Mouse (Mus musculus): Measurements from ENCODE around the gene Ppp2r5c. TPM values are rescaled to one million over a fixed set of nuclear protein-coding genes. Genes with fewer than 3 reads are reported as not detected.

Ppp2r5c gene
- polyA plus RNA-seq, 1 experiment from 2014 or later, result 55.5 TPM

- Histone ChIP-seq H3K27ac (ENCODE audit: low read depth) (no peak overlapping the region), H3K4me2 (ENCODE audit: low read depth, low read length) (no peak overlapping the region), H3K9me3 (ENCODE audit: low read length) (no peaks in the 10 kb centered on the region), H3K4me1 (ENCODE audit: insufficient read depth) (no peaks in the 10 kb centered on the region), H3K27me3 (ENCODE audit: insufficient read depth, low read length) (no peaks in the 10 kb centered on the region), H3K9ac (replicated peaks) (no peak overlapping the region), H3K36me3 (replicated peaks; ENCODE audit: insufficient read depth, low read length) (peaks cover 61% of the 10 kb centered on the region), H3K4me3 (ENCODE audit: low read depth, low read length) (no peak overlapping the region)
- no peak for DNase-seq
- no peak for ATAC-seq
- 89% methylated on average over 7 of the region's 7 CpGs for WGBS (ENCODE audit: insufficient replicate concordance)
- TF ChIP-seq CTCF (IDR thresholded peaks at IDR 0.05; ENCODE audit: low read depth) (no peak), EP300 (IDR thresholded peaks at IDR 0.05; ENCODE audit: low read depth) (no peak)
These were observed 111.3 kb downstream of the Ppp2r5c start for GRCm38 (mm10) chr12:110558175-110558574.

- no peak overlapping the region for H3K9ac ChIP-seq (replicated peaks)
- H3K27me3 ChIP-seq (ENCODE audit: insufficient read depth, low read length), result no peaks in the 10 kb centered on the region
- H3K27ac ChIP-seq (ENCODE audit: low read depth), result no peak overlapping the region
- peaks cover 43% of the 10 kb centered on the region for H3K36me3 ChIP-seq (replicated peaks; ENCODE audit: insufficient read depth, low read length)
- DNase-seq (no peak), ATAC-seq (peak; percentile 28; the same call in 1 of the 2 replicates)
- no peaks in the 10 kb centered on the region for H3K4me1 ChIP-seq (ENCODE audit: insufficient read depth)
- no peaks in the 10 kb centered on the region for H3K9me3 ChIP-seq (ENCODE audit: low read length)
- H3K4me2 ChIP-seq (ENCODE audit: low read depth, low read length), result no peak overlapping the region
- TF ChIP-seq CTCF (IDR thresholded peaks at IDR 0.05; ENCODE audit: low read depth) (no peak), EP300 (IDR thresholded peaks at IDR 0.05; ENCODE audit: low read depth) (no peak)
- 75% methylated on average over 11 of the region's 11 CpGs for WGBS (ENCODE audit: insufficient replicate concordance)
- no peak overlapping the region for H3K4me3 ChIP-seq (ENCODE audit: low read depth, low read length)
These were observed 116.5 kb downstream of the Ppp2r5c start for GRCm38 (mm10) chr12:110563383-110563782.

GRCm38 (mm10) chr12:110564848-110565247 is 117.9 kb downstream of the Ppp2r5c start:
- no peak overlapping the region for H3K9ac ChIP-seq (replicated peaks)
- H3K27ac ChIP-seq (ENCODE audit: low read depth), result no peak overlapping the region
- H3K9me3 ChIP-seq (ENCODE audit: low read length), result no peaks in the 10 kb centered on the region
- peaks cover 55% of the 10 kb centered on the region for H3K36me3 ChIP-seq (replicated peaks; ENCODE audit: insufficient read depth, low read length)
- DNase-seq (no peak), ATAC-seq (peak; percentile 81)
- no peak overlapping the region for H3K4me2 ChIP-seq (ENCODE audit: low read depth, low read length)
- no peaks in the 10 kb centered on the region for H3K4me1 ChIP-seq (ENCODE audit: insufficient read depth)
- 80% methylated on average over 11 of the region's 11 CpGs for WGBS (ENCODE audit: insufficient replicate concordance)
- TF ChIP-seq EP300 (IDR thresholded peaks at IDR 0.05; ENCODE audit: low read depth), result peak; percentile 69
- TF ChIP-seq CTCF (IDR thresholded peaks at IDR 0.05; ENCODE audit: low read depth), result no peak
- no peak overlapping the region for H3K4me3 ChIP-seq (ENCODE audit: low read depth, low read length)
- no peaks in the 10 kb centered on the region for H3K27me3 ChIP-seq (ENCODE audit: insufficient read depth, low read length)

GRCm38 (mm10) chr12:110566366-110566765 is 119.4 kb downstream of the Ppp2r5c start:
- Histone ChIP-seq H3K36me3 (replicated peaks; ENCODE audit: insufficient read depth, low read length) (peaks cover 68% of the 10 kb centered on the region), H3K27me3 (ENCODE audit: insufficient read depth, low read length) (no peaks in the 10 kb centered on the region), H3K9ac (replicated peaks) (no peak overlapping the region), H3K9me3 (ENCODE audit: low read length) (no peaks in the 10 kb centered on the region), H3K4me3 (ENCODE audit: low read depth, low read length) (no peak overlapping the region), H3K27ac (ENCODE audit: low read depth) (no peak overlapping the region), H3K4me2 (ENCODE audit: low read depth, low read length) (no peak overlapping the region), H3K4me1 (ENCODE audit: insufficient read depth) (no peaks in the 10 kb centered on the region)
- ATAC-seq, result no peak
- TF ChIP-seq EP300 (IDR thresholded peaks at IDR 0.05; ENCODE audit: low read depth) (no peak), CTCF (IDR thresholded peaks at IDR 0.05; ENCODE audit: low read depth) (no peak)
- 90% methylated on average over 9 of the region's 9 CpGs for WGBS (ENCODE audit: insufficient replicate concordance)
- no peak for DNase-seq

GRCm38 (mm10) chr12:110571050-110571449 is 124.1 kb downstream of the Ppp2r5c start:
- Histone ChIP-seq H3K27ac (ENCODE audit: low read depth) (no peak overlapping the region), H3K4me1 (ENCODE audit: insufficient read depth) (no peaks in the 10 kb centered on the region), H3K4me3 (ENCODE audit: low read depth, low read length) (no peak overlapping the region), H3K36me3 (replicated peaks; ENCODE audit: insufficient read depth, low read length) (peaks cover 63% of the 10 kb centered on the region), H3K4me2 (ENCODE audit: low read depth, low read length) (no peak overlapping the region), H3K9me3 (ENCODE audit: low read length) (no peaks in the 10 kb centered on the region), H3K27me3 (ENCODE audit: insufficient read depth, low read length) (no peaks in the 10 kb centered on the region), H3K9ac (replicated peaks) (no peak overlapping the region)
- no peak for ATAC-seq
- no peak for DNase-seq
- WGBS (ENCODE audit: insufficient replicate concordance), result 91% methylated on average over 10 of the region's 10 CpGs
- TF ChIP-seq CTCF (IDR thresholded peaks at IDR 0.05; ENCODE audit: low read depth) (no peak), EP300 (IDR thresholded peaks at IDR 0.05; ENCODE audit: low read depth) (no peak)

GRCm38 (mm10) chr12:110572351-110572750 is 125.4 kb downstream of the Ppp2r5c start:
- Histone ChIP-seq H3K9ac (replicated peaks) (no peak overlapping the region), H3K36me3 (replicated peaks; ENCODE audit: insufficient read depth, low read length) (peaks cover 55% of the 10 kb centered on the region), H3K27me3 (ENCODE audit: insufficient read depth, low read length) (no peaks in the 10 kb centered on the region), H3K4me1 (ENCODE audit: insufficient read depth) (no peaks in the 10 kb centered on the region), H3K4me2 (ENCODE audit: low read depth, low read length) (no peak overlapping the region), H3K4me3 (ENCODE audit: low read depth, low read length) (no peak overlapping the region), H3K27ac (ENCODE audit: low read depth) (no peak overlapping the region), H3K9me3 (ENCODE audit: low read length) (no peaks in the 10 kb centered on the region)
- TF ChIP-seq EP300 (IDR thresholded peaks at IDR 0.05; ENCODE audit: low read depth) (no peak), CTCF (IDR thresholded peaks at IDR 0.05; ENCODE audit: low read depth) (no peak)
- ATAC-seq, result no peak
- WGBS (ENCODE audit: insufficient replicate concordance), result 89% methylated on average over 4 of the region's 4 CpGs
- DNase-seq, result no peak

GRCm38 (mm10) chr12:110573635-110574034 is 126.7 kb downstream of the Ppp2r5c start:
- no peak overlapping the region for H3K4me2 ChIP-seq (ENCODE audit: low read depth, low read length)
- no peaks in the 10 kb centered on the region for H3K9me3 ChIP-seq (ENCODE audit: low read length)
- H3K9ac ChIP-seq (replicated peaks), result no peak overlapping the region
- ATAC-seq (no peak), DNase-seq (no peak)
- H3K4me1 ChIP-seq (ENCODE audit: insufficient read depth), result no peaks in the 10 kb centered on the region
- no peak overlapping the region for H3K4me3 ChIP-seq (ENCODE audit: low read depth, low read length)
- H3K36me3 ChIP-seq (replicated peaks; ENCODE audit: insufficient read depth, low read length), result peaks cover 45% of the 10 kb centered on the region
- 65% methylated on average over 8 of the region's 8 CpGs for WGBS (ENCODE audit: insufficient replicate concordance)
- no peaks in the 10 kb centered on the region for H3K27me3 ChIP-seq (ENCODE audit: insufficient read depth, low read length)
- no peak for TF ChIP-seq EP300 (IDR thresholded peaks at IDR 0.05; ENCODE audit: low read depth)
- TF ChIP-seq CTCF (IDR thresholded peaks at IDR 0.05; ENCODE audit: low read depth), result no peak
- no peak overlapping the region for H3K27ac ChIP-seq (ENCODE audit: low read depth)
